18 mouse cellular contexts compared by ENCODE assay signal in genomic region chr19:55342423-55342822, GRCm38 (mm10).
"Had no signal": no experiment of that assay in that cellular context is flagged by ENCODE, and none has a peak within 500 bp of the region (broad histone marks: within the 10 kb centered on the region; RNA-seq: fewer than 3 reads in every experiment).

No protein-coding gene starts in this region.

- H3K36me3 ChIP-seq: intestine, embryonic 15.5 days; kidney, embryonic 15.5 days; limb, embryonic 12.5 days; midbrain, embryonic 13.5 days had no signal

- H3K4me1 ChIP-seq: intestine, embryonic 15.5 days; kidney, embryonic 15.5 days had no signal

- H3K9me3 ChIP-seq: intestine, embryonic 15.5 days; kidney, embryonic 15.5 days; limb, embryonic 12.5 days; liver, embryonic 12.5 days; liver, embryonic 15.5 days; midbrain, embryonic 13.5 days had no signal

- H3K4me3 ChIP-seq: intestine, embryonic 15.5 days; kidney, embryonic 15.5 days; layer of hippocampus, adult 2 months; left cerebral cortex, adult 2 months; limb, embryonic 12.5 days; liver, embryonic 12.5 days; liver, embryonic 15.5 days; midbrain, embryonic 13.5 days had no signal

- H3K27me3 ChIP-seq: intestine, embryonic 15.5 days; kidney, embryonic 15.5 days; limb, embryonic 12.5 days; liver, embryonic 12.5 days; liver, embryonic 15.5 days; midbrain, embryonic 13.5 days had no signal

- H3K9ac ChIP-seq: intestine, embryonic 15.5 days; kidney, embryonic 15.5 days; limb, embryonic 12.5 days; liver, embryonic 12.5 days; liver, embryonic 15.5 days; midbrain, embryonic 13.5 days had no signal

- ATAC-seq: hindbrain, embryonic 16.5 days; liver, embryonic 12.5 days; midbrain, embryonic 13.5 days; midbrain, embryonic 16.5 days had no signal

- H3K27ac ChIP-seq: intestine, embryonic 15.5 days; kidney, embryonic 15.5 days; layer of hippocampus, adult 2 months; left cerebral cortex, adult 2 months; limb, embryonic 12.5 days; liver, embryonic 12.5 days; liver, embryonic 15.5 days; midbrain, embryonic 13.5 days had no signal

- H3K4me2 ChIP-seq: intestine, embryonic 15.5 days; kidney, embryonic 15.5 days; limb, embryonic 12.5 days; liver, embryonic 12.5 days; liver, embryonic 15.5 days; midbrain, embryonic 13.5 days had no signal

- DNase-seq: kidney, adult 8-10 months; kidney, postnatal 10 days; kidney, postnatal 4 days; layer of hippocampus, postnatal 36 days; lung, adult 2 months; lung, postnatal 14 days; lung, postnatal 4 days; thymus, postnatal 25 days had no signal
